Mouse (Mus musculus): ENCODE data around the gene Cryzl1. TPM values are rescaled to one million over a fixed set of nuclear protein-coding genes. Genes with fewer than 3 reads are reported as not detected.

Gene Cryzl1
- total and polyA plus RNA-seq, 3 experiments = 5.1 to 171 (median 148) TPM

GRCm38 (mm10) chr16:91746101-91746950, 17.6 kb upstream of the Cryzl1 start:
- ATAC-seq (ENCODE audit: extremely low read depth, insufficient number of reproducible peaks, low FRiP score, poor library complexity, severe bottlenecking) (no peak), DNase-seq (ENCODE audit: low spot score) (no peak)
- no peaks in the 10 kb centered on the region for H3K4me1 ChIP-seq (ENCODE audit: insufficient read depth, low read depth, low read length)
- no peaks in the 10 kb centered on the region for H3K27me3 ChIP-seq (ENCODE audit: insufficient read depth, low read length)
- TF ChIP-seq POLR2AphosphoS5 (IDR thresholded peaks at IDR 0.05; ENCODE audit: insufficient replicate concordance, low read depth, low read length) (no peak), GATA2 (IDR thresholded peaks at IDR 0.05; ENCODE audit: borderline replicate concordance, low read depth, low read length) (no peak), GATA1 (IDR thresholded peaks at IDR 0.05; ENCODE audit: borderline replicate concordance, low read length) (no peak), CTCF (IDR thresholded peaks at IDR 0.05; ENCODE audit: low read depth, low read length) (no peak), TAL1 (conservative IDR thresholded peaks at IDR 0.05; ENCODE audit: low read depth, low read length) (no peak)
- no peak overlapping the region for H3K4me3 ChIP-seq (ENCODE audit: low read depth, low read length)
- H3K36me3 ChIP-seq (replicated peaks) = no peaks in the 10 kb centered on the region
- H3K9me3 ChIP-seq (replicated peaks) = no peaks in the 10 kb centered on the region

- ATAC-seq (ENCODE audit: extremely low read depth, insufficient number of reproducible peaks, low FRiP score, poor library complexity, severe bottlenecking) = no peak
- no peak overlapping the region for H3K4me3 ChIP-seq (ENCODE audit: low read depth, low read length)
Observed at GRCm38 (mm10) chr16:91743055-91743454, 14.3 kb upstream of the Cryzl1 start.

GRCm38 (mm10) chr16:91740918-91741255, 12.1 kb upstream of the Cryzl1 start:
- Histone ChIP-seq H3K4me3 (ENCODE audit: low read depth, low read length) (no peak overlapping the region), H3K27me3 (ENCODE audit: insufficient read depth, low read length) (peaks cover 14% of the 10 kb centered on the region), H3K9me3 (replicated peaks) (no peaks in the 10 kb centered on the region), H3K4me1 (ENCODE audit: insufficient read depth, low read depth, low read length) (peaks cover 4% of the 10 kb centered on the region; the same call in 1 of the 2 replicates), H3K36me3 (replicated peaks) (no peaks in the 10 kb centered on the region)
- no peak for DNase-seq (ENCODE audit: low spot score)
- TF ChIP-seq CTCF (IDR thresholded peaks at IDR 0.05; ENCODE audit: low read depth, low read length) (no peak), TAL1 (conservative IDR thresholded peaks at IDR 0.05; ENCODE audit: low read depth, low read length) (no peak), POLR2AphosphoS5 (IDR thresholded peaks at IDR 0.05; ENCODE audit: insufficient replicate concordance, low read depth, low read length) (no peak), GATA1 (IDR thresholded peaks at IDR 0.05; ENCODE audit: borderline replicate concordance, low read length) (no peak), GATA2 (IDR thresholded peaks at IDR 0.05; ENCODE audit: borderline replicate concordance, low read depth, low read length) (no peak)
- no peak for ATAC-seq (ENCODE audit: extremely low read depth, insufficient number of reproducible peaks, low FRiP score, poor library complexity, severe bottlenecking)

More at GRCm38 (mm10) chr16:91743055-91743454, 14.3 kb upstream of the Cryzl1 start:
- H3K36me3 ChIP-seq (replicated peaks) = no peaks in the 10 kb centered on the region
- H3K27me3 ChIP-seq (ENCODE audit: insufficient read depth, low read length) = peaks cover 6% of the 10 kb centered on the region; the same call in 1 of the 2 replicates
- TF ChIP-seq GATA1 (IDR thresholded peaks at IDR 0.05; ENCODE audit: borderline replicate concordance, low read length) (no peak), POLR2AphosphoS5 (IDR thresholded peaks at IDR 0.05; ENCODE audit: insufficient replicate concordance, low read depth, low read length) (no peak), TAL1 (conservative IDR thresholded peaks at IDR 0.05; ENCODE audit: low read depth, low read length) (no peak), GATA2 (IDR thresholded peaks at IDR 0.05; ENCODE audit: borderline replicate concordance, low read depth, low read length) (no peak), CTCF (IDR thresholded peaks at IDR 0.05; ENCODE audit: low read depth, low read length) (no peak)
- no peaks in the 10 kb centered on the region for H3K9me3 ChIP-seq (replicated peaks)
- peaks cover 2% of the 10 kb centered on the region; the same call in 1 of the 2 replicates for H3K4me1 ChIP-seq (ENCODE audit: insufficient read depth, low read depth, low read length)
- DNase-seq (ENCODE audit: low spot score) = no peak

GRCm38 (mm10) chr16:91740184-91740917, 11.6 kb upstream of the Cryzl1 start:
- Histone ChIP-seq H3K4me3 (ENCODE audit: low read depth, low read length) (no peak overlapping the region), H3K27me3 (ENCODE audit: insufficient read depth, low read length) (peaks cover 14% of the 10 kb centered on the region), H3K36me3 (replicated peaks) (no peaks in the 10 kb centered on the region), H3K4me1 (ENCODE audit: insufficient read depth, low read depth, low read length) (peaks cover 4% of the 10 kb centered on the region; the same call in 1 of the 2 replicates), H3K9me3 (replicated peaks) (no peaks in the 10 kb centered on the region)
- TF ChIP-seq TAL1 (conservative IDR thresholded peaks at IDR 0.05; ENCODE audit: low read depth, low read length) (no peak), GATA2 (IDR thresholded peaks at IDR 0.05; ENCODE audit: borderline replicate concordance, low read depth, low read length) (no peak), POLR2AphosphoS5 (IDR thresholded peaks at IDR 0.05; ENCODE audit: insufficient replicate concordance, low read depth, low read length) (no peak), GATA1 (IDR thresholded peaks at IDR 0.05; ENCODE audit: borderline replicate concordance, low read length) (no peak), CTCF (IDR thresholded peaks at IDR 0.05; ENCODE audit: low read depth, low read length) (no peak)
- DNase-seq (ENCODE audit: low spot score) (no peak), ATAC-seq (ENCODE audit: extremely low read depth, insufficient number of reproducible peaks, low FRiP score, poor library complexity, severe bottlenecking) (no peak)

DNA sequence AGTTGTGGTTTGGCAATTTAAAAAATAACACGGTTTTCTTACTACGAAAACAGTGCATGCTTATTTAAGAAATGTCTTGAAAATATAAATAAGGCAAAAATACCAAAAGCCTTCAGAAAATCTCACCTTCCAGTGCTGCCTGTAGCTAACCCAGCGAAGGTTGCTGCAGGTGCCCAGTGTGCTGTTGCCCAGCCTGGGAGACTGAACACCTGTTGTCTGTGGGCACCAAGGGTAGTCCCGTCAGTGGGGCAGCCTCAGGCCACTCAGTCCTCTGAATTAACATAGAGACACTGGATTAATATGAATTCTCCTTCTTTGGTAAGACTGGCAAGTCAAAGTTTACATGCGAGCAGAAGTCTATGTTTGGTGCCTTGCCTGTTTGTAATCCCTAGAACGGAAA, 9.7 kb upstream of the Cryzl1 start:
- TF ChIP-seq GATA1 (IDR thresholded peaks at IDR 0.05; ENCODE audit: borderline replicate concordance, low read length) (no peak), GATA2 (IDR thresholded peaks at IDR 0.05; ENCODE audit: borderline replicate concordance, low read depth, low read length) (no peak)
- Histone ChIP-seq H3K9me3 (replicated peaks) (no peaks in the 10 kb centered on the region), H3K4me1 (ENCODE audit: insufficient read depth, low read depth, low read length) (peaks cover 10% of the 10 kb centered on the region; the same call in 1 of the 2 replicates), H3K4me3 (ENCODE audit: low read depth, low read length) (no peak overlapping the region), H3K36me3 (replicated peaks) (no peaks in the 10 kb centered on the region), H3K27me3 (ENCODE audit: insufficient read depth, low read length) (peaks cover 14% of the 10 kb centered on the region)
- no peak for ATAC-seq (ENCODE audit: extremely low read depth, insufficient number of reproducible peaks, low FRiP score, poor library complexity, severe bottlenecking)
- DNase-seq (ENCODE audit: low spot score) = no peak
